Mouse (Mus musculus): ENCODE measurements around the gene Ech1. TPM values are rescaled to one million over a fixed set of nuclear protein-coding genes. Genes with fewer than 3 reads are reported as not detected.

Ech1 gene
- polyA plus RNA-seq, 1 experiment from 2014 or later = 78.1 TPM

DNA sequence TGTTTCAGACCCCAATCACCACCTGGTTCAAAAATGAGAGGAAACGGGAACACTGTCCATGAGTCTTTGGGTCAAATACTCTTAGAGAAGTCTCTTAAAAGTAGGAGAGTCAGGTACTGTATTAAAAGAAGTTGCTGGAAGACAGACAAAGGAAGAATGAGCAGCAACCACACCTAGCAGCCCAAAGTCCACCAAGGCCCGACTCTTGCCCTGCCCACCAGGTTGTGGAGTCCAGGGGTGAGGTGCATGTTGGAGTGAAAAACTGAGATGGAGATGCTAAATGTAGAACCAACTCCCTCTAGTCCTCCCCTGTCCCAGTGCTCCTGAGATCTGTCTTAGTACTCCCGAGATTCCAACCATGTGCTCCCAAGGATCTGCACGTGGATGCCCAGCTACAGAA is 25.6 kb downstream of the Ech1 start:
- H3K4me1 ChIP-seq (ENCODE audit: control insufficient read depth, insufficient read depth, low read length) = no peaks in the 10 kb centered on the region
- H3K27ac ChIP-seq (replicated peaks; ENCODE audit: low read depth, low read length) = no peak overlapping the region
- ATAC-seq (ENCODE audit: low FRiP score, low TSS enrichment) (no peak), DNase-seq (no peak)
- H3K36me3 ChIP-seq (ENCODE audit: control insufficient read depth, insufficient read depth, low read length) = no peaks in the 10 kb centered on the region
- H3K27me3 ChIP-seq (ENCODE audit: control insufficient read depth, insufficient read depth, low read length) = no peaks in the 10 kb centered on the region
- no peak overlapping the region for H3K4me3 ChIP-seq (replicated peaks; ENCODE audit: low read depth, low read length)
- H3K9ac ChIP-seq (replicated peaks; ENCODE audit: low read length) = no peak overlapping the region
- no peak overlapping the region for H3K4me2 ChIP-seq (ENCODE audit: low read length)
- WGBS = 82% methylated on average over 4 of the region's 4 CpGs
- 0 out of 2 replicates have a peak, but pooled peaks cover 5% of the 10 kb centered on the region for H3K9me3 ChIP-seq (ENCODE audit: control insufficient read depth, low read length)

- no peak overlapping the region for H3K4me2 ChIP-seq (ENCODE audit: low read length)
- H3K27ac ChIP-seq (replicated peaks; ENCODE audit: low read depth, low read length) = no peak overlapping the region
- H3K27me3 ChIP-seq (ENCODE audit: control insufficient read depth, insufficient read depth, low read length) = no peaks in the 10 kb centered on the region
- H3K36me3 ChIP-seq (ENCODE audit: control insufficient read depth, insufficient read depth, low read length) = no peaks in the 10 kb centered on the region
- WGBS = 92% methylated on average over 2 of the region's 2 CpGs
- no peak overlapping the region for H3K4me3 ChIP-seq (replicated peaks; ENCODE audit: low read depth, low read length)
- H3K4me1 ChIP-seq (ENCODE audit: control insufficient read depth, insufficient read depth, low read length) = 0 out of 2 replicates have a peak, but pooled peaks cover 3% of the 10 kb centered on the region
- H3K9me3 ChIP-seq (ENCODE audit: control insufficient read depth, low read length) = no peaks in the 10 kb centered on the region
- DNase-seq (no peak), ATAC-seq (ENCODE audit: low FRiP score, low TSS enrichment) (no peak)
- H3K9ac ChIP-seq (replicated peaks; ENCODE audit: low read length) = no peak overlapping the region
Measured at GRCm38 (mm10) chr7:28859953-28860352, 34.9 kb downstream of the Ech1 start.

- 90% methylated on average over 6 of the region's 6 CpGs for WGBS
- H3K4me3 ChIP-seq (replicated peaks; ENCODE audit: low read depth, low read length) = no peak overlapping the region
- H3K9me3 ChIP-seq (ENCODE audit: control insufficient read depth, low read length) = no peaks in the 10 kb centered on the region
Measured at GRCm38 (mm10) chr7:28860898-28861297, 35.9 kb downstream of the Ech1 start.

GRCm38 (mm10) chr7:28862817-28863499 is 37.9 kb downstream of the Ech1 start:
- H3K9ac ChIP-seq (replicated peaks; ENCODE audit: low read length) = no peak overlapping the region
- no peak overlapping the region for H3K4me3 ChIP-seq (replicated peaks; ENCODE audit: low read depth, low read length)
- DNase-seq = no peak
- WGBS = 78% methylated on average over 15 of the region's 15 CpGs
- no peaks in the 10 kb centered on the region for H3K9me3 ChIP-seq (ENCODE audit: control insufficient read depth, low read length)
- H3K27ac ChIP-seq (replicated peaks; ENCODE audit: low read depth, low read length) = no peak overlapping the region
- H3K27me3 ChIP-seq (ENCODE audit: control insufficient read depth, insufficient read depth, low read length) = no peaks in the 10 kb centered on the region
- no peaks in the 10 kb centered on the region for H3K36me3 ChIP-seq (ENCODE audit: control insufficient read depth, insufficient read depth, low read length)
- 0 out of 2 replicates have a peak, but pooled peaks cover 7% of the 10 kb centered on the region for H3K4me1 ChIP-seq (ENCODE audit: control insufficient read depth, insufficient read depth, low read length)
- ATAC-seq (ENCODE audit: low FRiP score, low TSS enrichment) = no peak
- no peak overlapping the region for H3K4me2 ChIP-seq (ENCODE audit: low read length)

More at GRCm38 (mm10) chr7:28860898-28861297, 35.9 kb downstream of the Ech1 start:
- no peak for DNase-seq
- Histone ChIP-seq H3K27ac (replicated peaks; ENCODE audit: low read depth, low read length) (no peak overlapping the region), H3K4me2 (ENCODE audit: low read length) (no peak overlapping the region), H3K4me1 (ENCODE audit: control insufficient read depth, insufficient read depth, low read length) (0 out of 2 replicates have a peak, but pooled peaks cover 6% of the 10 kb centered on the region), H3K27me3 (ENCODE audit: control insufficient read depth, insufficient read depth, low read length) (no peaks in the 10 kb centered on the region), H3K9ac (replicated peaks; ENCODE audit: low read length) (no peak overlapping the region), H3K36me3 (ENCODE audit: control insufficient read depth, insufficient read depth, low read length) (no peaks in the 10 kb centered on the region)
- ATAC-seq (ENCODE audit: low FRiP score, low TSS enrichment) = no peak

DNA sequence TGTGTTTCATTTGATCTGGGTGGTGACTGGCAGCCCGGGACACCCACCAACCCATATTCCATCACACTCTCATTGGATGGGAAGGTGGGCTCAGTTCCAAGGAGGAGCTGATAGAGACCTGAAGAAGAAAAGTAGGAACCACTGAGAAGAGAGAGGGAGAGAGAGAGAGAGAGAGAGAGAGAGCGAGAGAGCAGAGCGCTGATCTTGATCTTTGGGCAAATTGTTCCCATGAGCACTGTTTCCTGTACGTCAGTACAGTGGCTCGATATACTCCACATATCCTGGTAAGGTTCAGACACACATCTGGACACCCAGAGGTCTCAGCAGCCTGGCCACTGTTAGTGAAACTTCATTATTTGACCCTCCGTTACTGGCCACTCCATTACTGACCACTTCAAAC is 38.5 kb downstream of the Ech1 start, which contains the start of gene Lgals7:
Gene Lgals7, plus strand, starts transcription at position 314 of the 400 bp plus-strand sequence.
- H3K27ac ChIP-seq (replicated peaks; ENCODE audit: low read depth, low read length) = no peak within 1 kb of the TSS
- no peak for DNase-seq
- H3K9ac ChIP-seq (replicated peaks; ENCODE audit: low read length) = no peak within 1 kb of the TSS; the same call in 1 of the 2 replicates
- ATAC-seq (ENCODE audit: low FRiP score, low TSS enrichment) = no peak
- no peaks in the 10 kb centered on the region for H3K27me3 ChIP-seq (ENCODE audit: control insufficient read depth, insufficient read depth, low read length)
- H3K4me1 ChIP-seq (ENCODE audit: control insufficient read depth, insufficient read depth, low read length) = 0 out of 2 replicates have a peak, but pooled peaks cover 7% of the 10 kb centered on the region
- peak within 1 kb of the TSS; percentile 20; the same call in 1 of the 2 replicates for H3K4me2 ChIP-seq (ENCODE audit: low read length)
- H3K9me3 ChIP-seq (ENCODE audit: control insufficient read depth, low read length) = no peaks in the 10 kb centered on the region
- H3K36me3 ChIP-seq (ENCODE audit: control insufficient read depth, insufficient read depth, low read length) = no peaks in the 10 kb centered on the region
- H3K4me3 ChIP-seq (replicated peaks; ENCODE audit: low read depth, low read length) = no peak within 1 kb of the TSS
- 84% methylated on average over 6 of the region's 6 CpGs for WGBS

DNA sequence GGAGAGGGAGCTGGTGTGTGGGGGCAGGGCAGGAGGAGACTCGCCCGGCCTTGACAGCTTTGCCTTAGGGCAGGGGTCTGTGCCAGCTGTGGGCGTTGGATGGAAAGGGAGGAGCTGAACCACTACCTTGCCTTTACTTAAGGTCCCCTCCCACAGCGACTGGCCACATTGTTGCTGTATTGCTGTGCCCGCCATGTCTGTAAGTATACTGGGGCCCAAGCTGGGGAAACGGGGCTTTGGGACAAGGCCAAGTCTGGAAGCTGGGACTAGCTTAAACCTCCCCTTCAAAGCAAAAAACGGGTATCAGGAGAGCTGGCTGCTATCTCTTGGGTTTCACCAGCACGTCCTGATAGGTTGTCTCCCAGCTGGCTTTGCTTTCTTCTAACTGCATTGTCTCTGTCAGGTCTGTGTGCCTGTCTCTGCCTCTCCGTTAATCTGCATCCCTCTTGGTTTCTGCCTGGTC is 39.3 kb downstream of the Ech1 start:
- no peaks in the 10 kb centered on the region for H3K36me3 ChIP-seq (ENCODE audit: control insufficient read depth, insufficient read depth, low read length)
- H3K4me2 ChIP-seq (ENCODE audit: low read length) = peak overlapping the region; percentile 20; the same call in 1 of the 2 replicates
- WGBS = 46% methylated on average over 9 of the region's 9 CpGs
- H3K4me1 ChIP-seq (ENCODE audit: control insufficient read depth, insufficient read depth, low read length) = 0 out of 2 replicates have a peak, but pooled peaks cover 7% of the 10 kb centered on the region
- no peaks in the 10 kb centered on the region for H3K9me3 ChIP-seq (ENCODE audit: control insufficient read depth, low read length)
- DNase-seq = peak; percentile 23
- no peaks in the 10 kb centered on the region for H3K27me3 ChIP-seq (ENCODE audit: control insufficient read depth, insufficient read depth, low read length)
- no peak overlapping the region for H3K4me3 ChIP-seq (replicated peaks; ENCODE audit: low read depth, low read length)
- no peak overlapping the region for H3K27ac ChIP-seq (replicated peaks; ENCODE audit: low read depth, low read length)
- H3K9ac ChIP-seq (replicated peaks; ENCODE audit: low read length) = no peak overlapping the region
- ATAC-seq (ENCODE audit: low FRiP score, low TSS enrichment) = no peak

- Histone ChIP-seq H3K4me1 (ENCODE audit: control insufficient read depth, insufficient read depth, low read length) (0 out of 2 replicates have a peak, but pooled peaks cover 7% of the 10 kb centered on the region), H3K9me3 (ENCODE audit: control insufficient read depth, low read length) (no peaks in the 10 kb centered on the region), H3K27me3 (ENCODE audit: control insufficient read depth, insufficient read depth, low read length) (no peaks in the 10 kb centered on the region), H3K36me3 (ENCODE audit: control insufficient read depth, insufficient read depth, low read length) (no peaks in the 10 kb centered on the region), H3K9ac (replicated peaks; ENCODE audit: low read length) (peak overlapping the region; percentile 40; the same call in 1 of the 2 replicates), H3K27ac (replicated peaks; ENCODE audit: low read depth, low read length) (no peak overlapping the region), H3K4me2 (ENCODE audit: low read length) (peak overlapping the region; percentile 50), H3K4me3 (replicated peaks; ENCODE audit: low read depth, low read length) (peak overlapping the region; percentile 22; the same call in 1 of the 2 replicates)
- ATAC-seq (ENCODE audit: low FRiP score, low TSS enrichment) = peak; percentile 37; the same call in 1 of the 2 replicates
- 47% methylated on average over 33 of the region's 33 CpGs for WGBS
- peak; percentile 79 for DNase-seq
Measured at GRCm38 (mm10) chr7:28865481-28866300, 40.7 kb downstream of the Ech1 start.

DNA sequence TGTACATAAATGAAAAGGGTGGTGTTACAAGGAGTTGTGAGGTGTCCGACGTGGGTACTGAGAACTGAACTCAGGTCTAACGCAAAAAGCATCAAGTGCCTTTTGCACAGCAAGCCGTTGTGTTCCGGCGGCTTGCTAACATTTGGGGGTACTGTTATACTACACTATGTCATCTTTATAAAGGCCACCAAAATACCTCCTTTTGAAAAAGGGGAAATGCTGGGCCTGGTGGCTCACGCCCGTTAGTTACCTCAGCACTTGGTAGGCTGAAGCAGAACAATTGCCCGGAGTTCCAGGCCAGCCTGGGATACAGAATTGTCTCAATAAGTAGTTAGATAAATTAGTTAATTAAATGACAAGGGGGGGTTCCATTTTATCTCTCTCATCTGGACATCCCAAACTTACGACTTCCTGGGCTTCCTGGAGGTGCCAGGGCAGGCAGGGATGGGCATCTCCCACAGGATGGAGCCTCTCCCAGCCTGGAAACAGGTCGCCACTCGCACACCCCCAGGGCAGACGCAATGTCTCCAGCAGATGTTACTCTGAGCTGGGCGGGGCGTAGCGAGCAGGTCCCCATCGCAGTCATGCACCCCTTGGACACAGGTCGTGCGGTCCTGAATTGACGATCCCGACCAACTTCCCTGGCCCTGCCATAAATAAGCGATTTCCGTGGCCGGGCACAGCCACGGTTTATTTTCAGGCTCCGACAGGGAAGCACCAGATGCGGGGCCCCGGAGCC is 41.9 kb downstream of the Ech1 start:
- DNase-seq (no peak), ATAC-seq (ENCODE audit: low FRiP score, low TSS enrichment) (no peak)
- H3K36me3 ChIP-seq (ENCODE audit: control insufficient read depth, insufficient read depth, low read length) = no peaks in the 10 kb centered on the region
- H3K27ac ChIP-seq (replicated peaks; ENCODE audit: low read depth, low read length) = no peak overlapping the region
- WGBS = 93% methylated on average over 28 of the region's 28 CpGs
- H3K4me3 ChIP-seq (replicated peaks; ENCODE audit: low read depth, low read length) = no peak overlapping the region
- no peaks in the 10 kb centered on the region for H3K9me3 ChIP-seq (ENCODE audit: control insufficient read depth, low read length)
- no peaks in the 10 kb centered on the region for H3K27me3 ChIP-seq (ENCODE audit: control insufficient read depth, insufficient read depth, low read length)
- 0 out of 2 replicates have a peak, but pooled peaks cover 7% of the 10 kb centered on the region for H3K4me1 ChIP-seq (ENCODE audit: control insufficient read depth, insufficient read depth, low read length)
- no peak overlapping the region for H3K4me2 ChIP-seq (ENCODE audit: low read length)
- H3K9ac ChIP-seq (replicated peaks; ENCODE audit: low read length) = no peak overlapping the region

All from midbrain, embryonic 14.5 days (tissue).